Mouse (Mus musculus) retina, postnatal 1 day (tissue): ENCODE results near the gene Mrgprg.

Source experiments
- DNase-seq: peaks from one replicate; pipeline ENCODE4 v3.0.0-alpha.2; 2012

The Mrgprg gene

DNA sequence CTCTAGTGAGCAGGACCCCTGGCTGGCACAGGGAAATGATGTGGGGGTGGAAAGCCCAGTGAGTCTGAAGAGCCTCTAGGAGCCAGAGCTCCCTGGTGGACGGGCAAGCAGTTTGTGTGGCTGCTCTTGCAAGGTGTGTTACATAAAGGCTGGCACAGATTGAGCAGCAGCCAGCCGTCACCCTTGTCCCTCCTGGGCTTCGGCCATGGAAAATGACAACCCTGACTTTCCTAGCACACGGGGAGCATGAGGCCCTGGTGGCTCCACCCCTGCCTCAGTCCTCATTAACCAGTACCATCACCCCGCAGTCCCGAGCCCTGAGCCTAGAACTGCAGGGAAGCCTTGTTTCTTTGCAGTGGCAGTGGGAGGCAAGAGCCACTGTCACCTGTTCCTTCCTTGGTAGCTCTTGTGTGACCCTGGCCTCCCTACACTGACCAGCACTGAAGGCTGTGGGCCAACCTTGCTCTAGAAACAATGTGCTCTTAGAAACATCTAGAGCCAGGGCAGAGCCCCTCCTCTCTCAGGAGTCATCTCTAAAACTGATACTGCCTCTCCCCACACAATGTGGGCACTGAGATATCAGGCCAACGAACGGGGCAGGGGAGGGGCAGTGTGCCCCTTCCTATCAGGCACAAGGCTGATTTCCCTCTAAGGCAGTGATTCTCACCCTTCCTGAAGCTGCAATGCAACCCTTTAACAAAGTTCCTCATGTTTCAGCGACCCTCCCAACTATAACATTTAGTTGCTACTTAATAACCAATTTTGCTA is 11.3 kb downstream of the Mrgprg start:
- no peak for DNase-seq

DNA sequence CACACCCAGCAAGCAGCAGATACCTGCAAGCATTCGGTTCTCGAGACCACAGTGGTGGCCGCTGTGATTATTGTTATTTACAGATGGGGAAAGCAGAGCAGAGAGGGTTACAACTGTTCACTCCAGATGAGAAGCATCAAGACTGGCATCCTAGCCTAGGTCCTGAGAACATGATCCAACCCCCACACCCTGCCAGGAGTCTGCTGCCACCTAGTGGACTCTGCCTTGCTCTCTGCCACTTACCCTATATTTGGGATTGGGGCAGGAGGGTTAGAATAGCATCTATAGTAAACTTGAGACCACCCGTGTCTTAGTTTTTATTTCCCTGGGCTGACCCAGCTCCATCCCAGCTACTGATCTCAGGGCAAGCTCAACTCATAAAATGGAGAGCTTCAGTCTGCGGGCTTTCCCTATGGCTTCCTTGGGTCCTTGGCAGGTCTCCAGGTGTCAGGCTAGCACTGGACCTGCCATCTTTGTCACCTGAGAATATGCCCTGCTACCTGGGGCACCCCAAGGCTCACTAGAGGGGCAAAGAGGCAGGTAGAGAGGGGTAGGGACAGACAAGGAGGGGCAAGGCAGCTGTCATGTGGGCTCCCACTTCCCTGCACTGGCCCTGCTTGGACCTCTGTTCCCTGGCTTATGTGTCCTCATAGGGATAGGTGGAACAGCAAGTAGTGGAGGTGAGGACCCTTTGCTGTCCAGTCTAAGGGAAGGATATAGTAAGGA is 12.6 kb downstream of the Mrgprg start:
- peak; percentile 71 for DNase-seq

DNA sequence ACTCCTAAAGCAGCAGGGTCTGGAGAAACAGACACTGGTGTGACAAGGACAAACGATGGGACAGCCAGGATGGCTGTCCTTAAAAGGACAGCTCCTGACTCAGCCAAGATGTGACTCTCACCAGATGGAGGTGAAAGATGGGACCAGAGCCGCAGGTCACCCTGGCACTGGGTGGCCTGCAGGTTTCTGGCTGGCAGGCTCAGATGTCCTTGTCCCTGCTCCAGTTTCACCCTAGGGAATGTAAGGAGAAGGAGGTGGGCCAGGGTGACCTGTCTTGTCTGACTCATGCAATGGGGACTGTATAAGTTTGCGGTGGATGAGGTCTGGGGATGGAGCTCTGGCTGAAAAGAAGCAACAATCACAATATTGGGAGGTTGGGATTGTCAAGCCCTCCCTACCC is 14.2 kb downstream of the Mrgprg start:
- no peak for DNase-seq

DNA sequence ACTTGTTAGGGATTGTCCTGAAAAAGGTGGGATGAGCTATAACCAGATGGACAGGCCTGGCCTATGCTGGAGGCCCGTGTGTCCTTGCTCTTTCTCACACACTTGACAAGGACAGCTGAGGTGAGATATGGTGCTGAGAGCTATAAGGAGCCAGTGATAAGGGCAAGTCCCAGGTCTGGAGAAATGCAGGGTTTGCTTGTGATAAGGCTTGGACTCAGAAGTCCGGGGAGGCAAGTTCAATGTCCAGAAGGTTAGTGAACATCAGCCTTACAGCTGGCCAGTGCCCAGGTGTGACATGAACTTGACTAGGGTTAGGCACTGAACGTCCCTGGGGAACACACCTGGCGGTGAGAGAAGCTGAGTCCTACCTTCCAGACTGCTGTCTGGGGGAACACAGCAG is 14.7 kb downstream of the Mrgprg start:
- no peak for DNase-seq

DNA sequence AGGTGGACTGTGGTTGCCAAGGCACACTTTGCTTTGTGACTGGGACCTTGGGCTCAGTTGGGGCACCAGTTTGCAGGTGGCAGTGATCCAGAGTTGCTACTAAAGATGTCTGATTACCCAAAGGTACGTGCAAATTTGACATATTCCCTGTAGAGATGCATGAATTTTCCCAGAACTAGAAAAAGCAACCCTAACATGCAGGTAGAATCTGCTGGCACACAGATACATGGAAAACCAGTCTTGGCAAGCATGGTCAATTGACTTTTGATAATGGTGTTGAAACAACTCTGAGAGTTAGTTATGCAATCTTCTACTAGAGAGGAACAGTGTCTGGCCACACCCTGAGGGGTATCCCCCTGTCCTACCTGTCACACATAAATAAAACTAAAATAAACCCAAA is 15.4 kb downstream of the Mrgprg start:
- DNase-seq, result no peak

DNA sequence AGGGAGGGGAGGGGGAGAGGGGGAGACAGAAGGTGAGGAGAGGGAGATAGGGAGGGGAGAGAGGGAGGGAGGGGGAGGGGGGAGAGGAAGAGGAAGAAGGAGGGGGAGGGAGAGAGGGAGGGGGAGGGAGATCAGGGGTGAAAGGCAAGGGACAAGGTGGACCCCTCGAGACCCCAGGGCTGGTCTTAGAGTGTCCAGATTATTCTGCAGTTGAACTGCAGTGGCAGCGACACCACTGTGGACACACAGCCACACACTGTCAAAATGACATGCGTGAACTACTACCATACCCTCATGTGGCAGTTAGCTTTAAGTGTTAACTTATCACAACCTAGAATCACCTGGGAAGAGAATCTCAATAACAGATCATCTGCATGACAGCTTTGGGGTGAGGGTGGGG is 17.7 kb downstream of the Mrgprg start:
- no peak for DNase-seq

DNA sequence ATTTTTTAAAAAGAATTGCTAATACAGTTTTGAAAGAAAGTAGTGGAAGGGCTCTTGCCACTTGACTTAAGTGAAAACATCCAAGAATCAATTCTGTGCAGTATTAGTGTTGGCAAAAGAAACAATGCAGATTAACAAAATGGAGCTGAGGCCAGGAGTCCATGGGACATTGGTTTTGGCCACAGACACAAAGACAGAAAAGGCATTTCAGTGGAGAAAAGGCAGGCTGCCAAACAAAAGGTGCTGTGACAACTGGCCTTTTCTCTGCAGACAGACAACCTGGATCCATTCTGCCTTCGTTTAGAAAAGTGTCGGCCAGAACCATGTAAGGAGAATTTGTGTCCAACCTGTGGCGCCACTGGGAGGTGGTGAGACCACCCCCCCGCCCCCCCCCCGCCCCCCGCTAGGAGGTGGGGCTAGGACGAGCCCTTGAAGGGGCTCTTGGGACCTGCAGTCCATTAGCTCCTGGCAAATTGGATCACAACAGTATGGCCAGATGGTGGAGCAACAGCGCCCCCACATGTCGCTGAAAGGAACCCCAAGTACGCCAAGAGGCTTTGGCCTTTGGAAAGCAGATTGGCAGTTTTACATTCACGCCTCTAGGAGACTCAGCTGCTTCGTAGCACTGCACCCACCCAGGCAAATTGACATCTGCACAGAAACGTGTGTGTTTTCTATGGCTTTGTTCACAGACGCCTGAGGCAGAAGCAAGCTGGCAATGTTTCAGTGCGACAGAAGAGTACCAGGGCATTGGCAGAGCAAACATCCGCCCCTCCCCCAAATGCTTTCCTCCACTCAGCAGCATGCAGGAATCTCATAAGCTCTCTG is 18.5 kb downstream of the Mrgprg start:
- peak; percentile 94 for DNase-seq

DNA sequence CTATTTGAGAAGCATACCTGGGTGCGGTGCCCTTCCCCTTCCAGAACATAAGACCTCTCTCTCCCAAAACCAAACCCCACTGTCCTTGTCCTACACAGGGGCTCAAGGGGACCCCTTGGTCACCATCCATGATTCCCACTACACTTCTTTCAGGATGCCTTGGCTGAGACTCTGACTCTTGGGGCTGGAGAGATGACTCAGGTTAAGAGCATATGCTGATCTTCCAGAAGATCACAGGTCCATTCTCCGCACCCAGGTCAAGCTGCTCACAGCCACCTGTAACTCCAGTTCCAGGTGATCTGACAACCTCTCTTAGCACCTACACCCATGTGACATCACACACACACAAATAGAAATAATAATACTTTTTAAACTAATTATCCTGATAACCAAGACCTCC is 26.1 kb downstream of the Mrgprg start:
- no peak for DNase-seq

DNA sequence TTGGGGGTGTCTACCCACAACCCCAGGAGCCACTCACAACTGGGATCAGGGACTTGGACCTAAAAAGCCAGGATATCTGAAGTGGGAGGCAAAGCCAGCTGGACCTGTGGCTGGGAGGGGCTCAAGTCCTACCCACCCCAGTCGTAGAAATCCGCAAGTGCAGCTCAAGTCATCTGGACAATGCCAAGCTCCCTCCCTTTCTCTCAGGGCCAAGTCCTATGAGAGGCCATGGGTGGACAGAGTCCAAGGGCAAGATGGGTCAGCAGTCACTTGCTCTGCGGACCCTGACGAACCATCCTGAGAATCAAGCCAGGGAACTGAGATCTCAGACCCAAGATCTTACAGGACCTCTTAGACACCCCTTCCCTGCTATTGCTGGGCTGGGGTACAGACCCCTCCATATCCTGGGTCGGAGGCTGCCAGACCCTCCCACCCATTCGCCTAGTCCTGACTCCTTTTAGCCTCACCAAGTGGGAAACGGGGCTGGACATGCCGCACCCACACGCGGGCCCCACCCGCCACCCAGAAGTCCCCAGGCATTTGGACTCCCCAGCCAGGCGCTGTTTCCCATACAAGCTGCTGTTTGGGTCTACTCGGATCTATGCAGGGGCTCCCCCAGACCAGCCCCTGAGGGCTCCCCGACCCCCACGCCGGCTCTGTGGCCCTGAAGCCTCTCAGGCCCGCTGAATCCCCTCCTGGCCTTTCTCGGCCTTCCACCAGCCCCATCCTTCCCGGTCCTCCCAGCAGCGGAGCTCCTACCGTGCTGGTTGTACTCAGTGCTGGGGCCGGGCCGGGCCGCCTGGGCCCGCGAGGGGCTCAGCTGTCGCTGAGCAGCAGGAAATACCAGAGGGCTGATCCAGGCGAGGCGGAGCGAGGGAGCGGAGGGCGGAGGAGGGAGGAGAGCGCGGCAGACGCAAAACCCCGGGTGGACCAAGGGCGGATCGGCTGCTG is 27.0 kb downstream of the Mrgprg start:
- peak; percentile 86 for DNase-seq

DNA sequence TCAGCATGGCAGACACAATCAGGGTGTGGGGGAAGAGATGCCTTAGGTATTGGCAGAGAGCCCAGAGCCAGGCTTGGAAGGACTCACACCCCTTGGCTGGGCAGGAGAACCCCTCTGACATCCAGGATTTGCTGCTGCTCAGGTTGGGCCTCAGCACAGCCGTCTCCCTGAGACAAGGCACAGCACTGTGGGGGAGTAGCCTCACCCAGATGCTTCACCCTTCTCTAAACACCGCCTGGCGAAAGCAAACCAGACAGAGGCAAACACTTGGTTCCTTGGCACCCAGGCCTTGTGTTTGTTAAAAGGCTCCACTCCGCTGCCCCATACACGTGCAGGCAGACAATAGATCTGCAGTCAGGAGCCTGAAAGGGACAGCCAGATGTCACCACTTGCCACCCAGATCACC is 28.2 kb downstream of the Mrgprg start:
- peak; percentile 48 for DNase-seq

DNA sequence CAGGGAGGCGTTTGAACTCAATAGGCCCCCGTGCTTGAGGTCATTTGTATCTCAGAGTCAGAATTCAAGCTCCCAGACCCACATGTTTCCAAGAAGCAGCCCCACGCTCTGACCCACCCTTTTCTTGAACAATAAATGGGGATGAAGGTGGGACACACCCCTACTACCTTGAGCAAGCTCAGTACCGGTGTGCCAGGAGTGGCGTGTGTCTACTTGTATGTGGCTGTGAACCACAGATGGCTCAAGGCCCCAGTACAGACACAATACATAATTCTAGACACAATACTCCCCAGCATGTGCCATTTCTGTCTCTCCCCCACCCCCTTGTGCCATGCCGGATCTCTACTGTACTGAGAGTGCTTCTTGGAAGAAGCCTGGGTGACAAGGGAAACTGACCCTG is 28.6 kb downstream of the Mrgprg start:
- DNase-seq, result no peak

DNA sequence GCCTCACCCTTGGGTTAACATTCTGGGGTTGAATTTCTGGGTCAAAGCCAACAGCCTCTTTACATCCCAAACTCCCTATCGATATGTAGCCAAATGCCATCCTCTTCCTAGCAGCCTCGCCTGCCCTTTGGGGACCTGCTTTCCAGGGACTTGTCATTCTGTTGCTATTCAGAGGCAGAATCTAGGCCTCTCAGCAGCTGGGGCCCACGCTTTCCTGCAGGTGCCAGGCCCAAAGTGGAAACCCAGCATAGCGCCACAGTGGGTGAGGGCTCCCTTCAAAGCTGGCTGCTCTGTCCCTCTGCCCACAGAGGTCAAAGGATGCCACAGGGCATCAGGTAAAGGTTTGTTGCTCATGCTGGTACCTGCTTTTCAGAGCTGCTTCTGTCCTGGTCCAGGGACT is 33.0 kb downstream of the Mrgprg start:
- no peak for DNase-seq

DNA sequence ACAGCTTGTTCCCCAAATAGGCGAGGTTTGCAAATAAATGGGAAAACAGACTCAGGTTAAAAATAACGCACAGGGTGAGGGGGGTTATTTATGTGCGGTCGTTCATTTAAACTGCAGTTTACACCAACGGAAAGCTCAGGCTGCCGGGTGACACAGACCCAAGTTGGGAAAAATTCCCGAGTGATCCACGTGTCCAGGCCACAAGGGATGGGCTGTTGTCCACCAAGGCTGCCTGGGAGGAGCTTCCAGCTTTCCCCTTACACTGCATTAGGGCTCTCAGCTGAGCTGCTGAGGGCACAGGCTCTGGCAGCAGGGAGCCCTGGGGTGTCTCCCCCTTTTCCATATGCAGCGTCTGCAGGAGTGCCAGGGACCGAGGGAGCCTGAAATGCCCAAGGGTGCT is 36.9 kb downstream of the Mrgprg start:
- DNase-seq, result no peak

DNA sequence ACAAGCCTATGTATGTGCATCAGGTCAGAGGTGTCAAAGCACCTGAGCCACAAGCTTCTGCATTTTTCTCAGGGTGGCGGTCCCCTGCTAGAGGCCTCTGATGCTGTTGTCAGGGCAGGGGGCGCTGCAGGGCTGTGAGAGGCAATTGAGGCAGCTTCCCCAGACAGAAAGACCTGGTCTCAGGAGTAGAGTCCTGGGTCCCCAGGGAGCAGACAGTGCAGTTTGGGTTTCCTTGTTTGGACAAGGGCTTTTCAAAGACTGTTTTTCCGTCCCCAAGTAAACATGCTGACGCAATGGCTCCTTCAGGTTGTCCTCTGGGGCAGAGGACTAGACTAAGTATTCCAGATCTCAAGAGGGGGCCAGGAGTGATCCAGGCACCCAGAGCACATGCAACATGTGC is 40.4 kb downstream of the Mrgprg start:
- DNase-seq, result no peak

DNA sequence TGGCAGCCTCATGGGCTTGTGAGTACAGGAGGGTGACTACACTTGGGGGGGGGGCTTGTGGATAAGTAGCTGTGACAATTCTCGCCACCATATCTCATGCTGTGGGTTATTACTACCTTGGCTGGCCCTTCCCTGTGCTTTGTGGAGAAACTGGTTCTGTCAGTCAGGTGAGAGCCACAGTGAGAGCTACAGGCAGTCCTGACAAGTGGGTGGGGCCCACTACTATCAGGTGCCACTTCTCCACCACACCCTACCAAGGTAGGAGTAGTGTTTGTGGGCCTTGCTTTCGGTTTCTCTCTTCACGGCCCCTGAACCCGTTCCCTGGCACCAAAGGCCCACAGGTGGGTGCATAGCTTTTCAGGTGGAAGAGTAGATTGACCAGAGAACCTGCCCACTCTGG is 43.0 kb downstream of the Mrgprg start:
- no peak for DNase-seq

DNA sequence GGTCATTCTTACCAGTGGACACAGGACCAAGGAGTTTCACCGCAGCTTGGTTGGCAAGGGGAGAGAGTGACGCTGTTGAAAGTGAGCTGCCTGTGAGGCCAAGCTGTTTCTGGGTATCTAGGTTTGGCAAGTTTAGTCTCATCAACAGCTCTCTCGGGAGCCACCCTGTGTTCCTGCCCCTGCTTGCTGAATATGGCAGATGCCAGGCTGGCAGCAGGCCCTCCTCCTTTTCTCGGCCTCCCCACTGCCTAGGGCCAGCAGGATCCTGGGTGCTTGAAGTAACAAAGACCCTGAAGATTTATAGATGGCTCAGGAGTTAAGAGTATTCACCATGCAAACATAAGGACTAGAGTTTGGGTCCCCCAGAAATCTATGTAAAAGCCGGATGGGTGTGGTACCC is 44.1 kb downstream of the Mrgprg start:
- no peak for DNase-seq

DNA sequence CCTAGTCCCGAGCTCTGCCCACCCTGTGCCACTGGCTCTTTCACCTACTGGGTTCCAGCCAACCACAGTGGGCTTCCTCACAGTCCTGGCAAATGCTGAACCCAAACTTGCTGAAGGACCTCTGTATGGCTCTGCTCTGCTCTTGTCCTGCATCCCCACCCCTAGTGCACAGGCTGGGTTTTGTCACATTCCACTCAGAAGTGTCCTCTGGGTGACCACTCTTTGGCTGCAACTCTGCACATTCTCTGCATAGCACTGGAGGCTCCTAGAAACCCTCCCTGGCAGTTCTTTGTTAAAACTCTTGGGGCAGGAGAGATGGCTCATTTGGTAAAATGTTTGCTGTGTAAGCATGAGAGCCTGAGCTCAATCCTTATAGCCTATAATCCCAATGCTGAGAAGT is 49.0 kb downstream of the Mrgprg start:
- DNase-seq, result no peak
